Comparison of ENCODE assay signal across 8 mouse cellular contexts in genomic region chr10:7954627-7954988, GRCm38 (mm10). TPM values are rescaled to one million over a fixed set of nuclear protein-coding genes. Genes with fewer than 3 reads are reported as not detected.
DNase-seq lines count a peak whose midpoint lies in the region; ATAC-seq and TF ChIP-seq lines count a peak whose summit lies in the region.

No protein-coding gene starts in this region.

- H3K27me3 ChIP-seq in neural tube, embryonic 11.5 days (ENCODE audit: control insufficient read depth, insufficient read depth, low read length) = no peaks in the 10 kb centered on the region
- no peaks in the 10 kb centered on the region for H3K27me3 ChIP-seq in hindbrain, embryonic 15.5 days
- H3K27me3 ChIP-seq in myocyte (ENCODE audit: control insufficient read depth, insufficient read depth, insufficient read length) = no peaks in the 10 kb centered on the region

- H3K9ac ChIP-seq in neural tube, embryonic 11.5 days (ENCODE audit: low read length) = peak overlapping the region; percentile 97
- H3K9ac ChIP-seq in hindbrain, embryonic 15.5 days = peak overlapping the region; percentile 93

- TF ChIP-seq POLR2A in myocyte (IDR thresholded peaks at IDR 0.05; ENCODE audit: insufficient read length, low read depth) = no peak

- peak overlapping the region; percentile 95 for H3ac ChIP-seq in myocyte (ENCODE audit: control insufficient read depth, insufficient read length)

- ATAC-seq in neural tube, embryonic 11.5 days (ENCODE audit: insufficient read depth, low FRiP score, low TSS enrichment) = no peak
- ATAC-seq in hindbrain, embryonic 15.5 days (ENCODE audit: low FRiP score, low read depth) = no peak
- ATAC-seq in megakaryocyte-erythroid progenitor cell, adult 5-6 weeks (replicated peaks; ENCODE audit: low FRiP score, low TSS enrichment, poor library complexity, severe bottlenecking) = no peak

- peak overlapping the region; percentile 67 for H3K4me2 ChIP-seq in neural tube, embryonic 11.5 days (ENCODE audit: low read depth)
- peak overlapping the region; percentile 64 for H3K4me2 ChIP-seq in hindbrain, embryonic 15.5 days
- peak overlapping the region; percentile 87 for H3K4me2 ChIP-seq in myocyte (ENCODE audit: low read depth)

- H3K4me3 ChIP-seq in neural tube, embryonic 11.5 days (ENCODE audit: low read depth, low read length) = peak overlapping the region; percentile 92
- peak overlapping the region; percentile 65 for H3K4me3 ChIP-seq in hindbrain, embryonic 15.5 days
- peak overlapping the region; percentile 70 for H3K4me3 ChIP-seq in myocyte

- H3K36me3 ChIP-seq in neural tube, embryonic 11.5 days (ENCODE audit: control insufficient read depth, insufficient read depth, low read length) = no peaks in the 10 kb centered on the region
- H3K36me3 ChIP-seq in hindbrain, embryonic 15.5 days = no peaks in the 10 kb centered on the region
- H3K36me3 ChIP-seq in myocyte (ENCODE audit: control insufficient read depth, insufficient read depth) = no peaks in the 10 kb centered on the region

- 5% methylated on average over 5 of the region's 5 CpGs for WGBS in neural tube, embryonic 11.5 days
- 2% methylated on average over 5 of the region's 5 CpGs for WGBS in hindbrain, embryonic 15.5 days

- peaks cover 8% of the 10 kb centered on the region; the same call in 1 of the 2 replicates for H3K4me1 ChIP-seq in neural tube, embryonic 11.5 days (ENCODE audit: control insufficient read depth, insufficient read depth, low read length)
- H3K4me1 ChIP-seq in hindbrain, embryonic 15.5 days (replicated peaks) = peaks cover 33% of the 10 kb centered on the region

- no peak overlapping the region for H3K27ac ChIP-seq in neural tube, embryonic 11.5 days (ENCODE audit: low read depth, low read length)
- H3K27ac ChIP-seq in hindbrain, embryonic 15.5 days (replicated peaks) = peak overlapping the region; percentile 99

- no peaks in the 10 kb centered on the region for H3K9me3 ChIP-seq in neural tube, embryonic 11.5 days (ENCODE audit: control insufficient read depth, low read length)
- no peaks in the 10 kb centered on the region for H3K9me3 ChIP-seq in hindbrain, embryonic 15.5 days

- DNase-seq in adrenal gland, postnatal 14 days = peak; percentile 7
- no peak for DNase-seq in adrenal gland, adult 8-10 months
- peak; percentile 25 for DNase-seq in neural tube, embryonic 11.5 days (ENCODE audit: low spot score)
- no peak for DNase-seq in neural tube, embryonic 10.5 days (ENCODE audit: extremely low spot score, low spot score)
- DNase-seq in right cerebral cortex, postnatal 4 days = no peak

- H3K79me2 ChIP-seq in myocyte (ENCODE audit: control insufficient read depth, insufficient read depth) = peaks cover 64% of the 10 kb centered on the region

TF ChIP-seq in myocyte, 11 proteins besides CTCF, POLR2A, EP300 and RAD21:
- TF ChIP-seq TCF3 (IDR thresholded peaks at IDR 0.05; ENCODE audit: insufficient read length, low read depth) (no peak), SRF (IDR thresholded peaks at IDR 0.05; ENCODE audit: control insufficient read depth, insufficient read length, low read depth) (no peak), TCF12 (IDR thresholded peaks at IDR 0.05; ENCODE audit: insufficient read depth, poor library complexity, severe bottlenecking) (no peak), POLR2AphosphoS2 (IDR thresholded peaks at IDR 0.05; ENCODE audit: insufficient read length, low read depth) (no peak), E2F4 (IDR thresholded peaks at IDR 0.05; ENCODE audit: insufficient read depth) (no peak), MYOD1 (IDR thresholded peaks at IDR 0.05; ENCODE audit: control insufficient read depth in 1 of 3, insufficient read length in 2 of 3, low read depth in 2 of 3) (no peak), REST (IDR thresholded peaks at IDR 0.05; ENCODE audit: insufficient read depth, insufficient read length) (no peak), MYOG (IDR thresholded peaks at IDR 0.05; ENCODE audit: control insufficient read depth in 1 of 3, insufficient read depth in 1 of 3, insufficient read length in 2 of 3, low read depth in 2 of 3) (no peak)

RNA-seq across cellular contexts. Expression of gene Tab2, which starts 1.4 kb away (rescaled TPM):
- total RNA-seq in adrenal gland, postnatal 14 days (2021) = 57.5 and 70.3 TPM in 2 replicates
- 10 to 100 TPM; 43.7 to 54.0 (median 50.3) TPM for total RNA-seq in adrenal gland, adult 8-10 months (2022)
- 23.9 and 25.6 TPM in 2 replicates for polyA plus RNA-seq in neural tube, embryonic 11.5 days (2014; fragmentation: Nextera tagmentation; extraction: Ambion mirVana)
- polyA plus RNA-seq in hindbrain, embryonic 15.5 days (2015; fragmentation: Nextera tagmentation; extraction: Ambion mirVana) = 12.2 and 13.8 TPM in 2 replicates
- 34.0 TPM for polyA plus RNA-seq in myocyte (2012; fragmentation: generic; extraction: Trizol)
- 61.1 and 115 TPM in 2 replicates for total RNA-seq in megakaryocyte-erythroid progenitor cell, adult 5-6 weeks (2014; fragmentation: Nextera tagmentation)
- total RNA-seq in megakaryocyte-erythroid progenitor cell, adult 5-6 weeks (2017) = 53.7 and 59.2 TPM in 2 replicates

Comparison
In these comparisons a context has a peak if more than half of its experiments do, and no peak if none do; other contexts are left out.
1. DNase-seq: peak in adrenal gland, postnatal 14 days (single experiment) and neural tube, embryonic 11.5 days (single experiment); none in adrenal gland, adult 8-10 months (single experiment), neural tube, embryonic 10.5 days (single experiment) and right cerebral cortex, postnatal 4 days (single experiment).
2. Peak in every context shown above with its lines, with median percentiles within 50 percentile points of each other: H3K4me2 ChIP-seq and H3K4me3 ChIP-seq.